Mouse (Mus musculus): ENCODE results near the gene Bzw2.

DNA sequence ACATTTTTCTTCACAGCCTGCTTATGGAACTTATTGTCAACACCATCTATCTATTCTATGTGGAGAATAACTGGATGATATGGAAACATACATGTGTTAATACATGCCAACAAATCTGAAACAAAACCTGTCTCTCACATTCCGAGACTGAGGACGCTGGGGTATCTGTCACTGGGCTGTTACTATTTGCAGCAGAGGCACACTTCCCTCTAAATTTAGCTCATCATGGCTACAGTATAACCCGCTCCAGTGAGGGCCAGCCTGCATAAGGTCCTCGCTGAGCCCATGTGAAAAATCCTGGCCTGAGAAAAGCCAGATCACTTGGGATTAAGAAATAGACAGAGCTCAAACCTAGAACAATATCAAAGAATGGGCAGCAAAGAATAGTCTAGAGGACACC lies 20.7 kb downstream of the Bzw2 start:
- TF ChIP-seq CTCF (conservative IDR thresholded peaks at IDR 0.05; ENCODE audit: insufficient read depth, insufficient read length, low read depth, low read length) (no peak), POLR2A (IDR thresholded peaks at IDR 0.05; ENCODE audit: low read depth, low read length) (no peak)

Measured in kidney, adult 2 months (tissue).